Mouse (Mus musculus) ES-Bruce4 (cell line): ENCODE measurements around the gene E2f4. TPM values are rescaled to one million over a fixed set of nuclear protein-coding genes. Genes with fewer than 3 reads are reported as not detected.
A peak's percentile ranks its signal among the peaks of the same experiment; 100 is the strongest.

Source experiments
- H3K27ac ChIP-seq: 2 replicates; pipeline ENCODE4 v1.5.1; 2012; ENCODE audit warnings: low read length, inconsistent platforms; ENCODE audit not compliant: insufficient read depth
- H3K27me3 ChIP-seq: 2 replicates; pipeline ENCODE4 v1.6.1; 2012; ENCODE audit warnings: mild to moderate bottlenecking, low read length, inconsistent platforms; ENCODE audit not compliant: control insufficient read depth, poor library complexity, insufficient read depth, severe bottlenecking
- H3K36me3 ChIP-seq: 2 replicates; pipeline ENCODE4 v1.6.1; 2012; ENCODE audit warnings: inconsistent platforms, mild to moderate bottlenecking, low read length, moderate library complexity; ENCODE audit not compliant: control insufficient read depth, poor library complexity, insufficient read depth, severe bottlenecking
- H3K4me1 ChIP-seq: one replicate; pipeline ENCODE4 v1.8.1; 2011; ENCODE audit warnings: low read length; ENCODE audit not compliant: control insufficient read depth, insufficient read depth
- H3K4me3 ChIP-seq: 2 replicates; pipeline ENCODE4 v1.5.1; 2011; ENCODE audit warnings: low read depth, mild to moderate bottlenecking, low read length
- H3K9ac ChIP-seq: 2 replicates; pipeline ENCODE4 v1.6.1; 2012; ENCODE audit warnings: low read depth, mild to moderate bottlenecking, inconsistent platforms; ENCODE audit not compliant: poor library complexity, severe bottlenecking
- H3K9me3 ChIP-seq: replicated peaks from 2 replicates; pipeline ENCODE4 v1.6.1; 2012; ENCODE audit warnings: mild to moderate bottlenecking, low read length, inconsistent platforms; ENCODE audit not compliant: control insufficient read depth, poor library complexity, insufficient read depth, severe bottlenecking
- CTCF ChIP-seq: IDR thresholded peaks from one replicate; pipeline ENCODE4 v1.8.1; 2011; ENCODE audit warnings: low read depth, low read length
- EP300 ChIP-seq: IDR thresholded peaks from 2 replicates; pipeline ENCODE4 v1.6.1; 2011; ENCODE audit warnings: low read depth, low read length; ENCODE audit not compliant: insufficient read depth
- POLR2A ChIP-seq: IDR thresholded peaks from one replicate; pipeline ENCODE4 v1.8.1; 2011; ENCODE audit warnings: low read length; ENCODE audit not compliant: insufficient read depth
- polyA plus RNA-seq: library from polyadenylated mRNA; stranded (reverse); fragments of >200 nt; gene quantifications from 2 replicates; pipeline ENCODE4 v1.2.4, GENCODE M21; 2011; ENCODE audit warnings: low read depth; ENCODE audit not compliant: missing spikeins, insufficient read depth, insufficient read length

Gene E2f4
- polyA plus RNA-seq, 1 experiment = 104 TPM

DNA sequence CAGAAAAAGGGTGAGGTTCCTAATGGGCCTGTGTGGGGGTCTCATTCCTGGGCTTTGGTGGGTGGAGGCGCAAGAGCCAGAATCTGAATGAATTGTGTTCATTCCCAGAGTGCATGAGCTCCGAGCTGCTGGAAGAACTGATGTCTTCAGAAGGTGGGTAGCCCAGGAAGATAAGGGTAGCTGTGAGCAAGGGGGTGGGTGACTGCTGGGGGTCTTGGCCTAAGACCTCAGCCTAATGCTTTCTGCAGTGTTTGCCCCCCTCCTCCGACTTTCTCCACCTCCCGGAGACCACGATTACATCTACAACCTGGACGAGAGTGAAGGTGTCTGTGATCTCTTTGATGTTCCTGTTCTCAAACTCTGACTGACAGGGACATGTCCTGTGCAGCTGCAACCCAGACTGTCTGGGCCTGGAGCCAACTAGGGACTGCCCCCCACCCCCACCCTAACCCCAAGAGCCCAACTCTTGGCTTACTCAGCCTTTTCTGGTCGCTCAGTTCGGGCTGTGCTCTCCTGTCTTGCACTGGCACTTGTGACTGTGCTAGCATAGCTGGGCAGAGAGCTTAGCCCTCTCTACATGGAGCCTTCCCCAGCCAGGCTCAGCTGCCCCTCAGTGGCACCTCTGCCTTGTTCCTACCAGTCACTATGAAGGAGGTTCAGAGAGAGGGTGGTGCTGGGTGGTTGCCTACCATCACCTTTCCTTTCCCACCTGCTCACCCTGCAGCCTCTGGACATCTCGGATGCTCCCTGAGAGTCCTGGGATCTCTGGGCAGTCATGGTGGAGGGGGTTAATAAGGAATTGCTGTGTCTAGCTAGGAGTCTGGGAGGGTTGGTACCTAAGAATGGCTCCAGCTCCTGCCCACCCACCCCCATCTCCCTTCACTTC, 7.1 kb downstream of the E2f4 start:
- Histone ChIP-seq H3K27ac (peak overlapping the region; percentile 75), H3K36me3 (peaks cover 53% of the 10 kb centered on the region), H3K4me3 (no peak overlapping the region)

DNA sequence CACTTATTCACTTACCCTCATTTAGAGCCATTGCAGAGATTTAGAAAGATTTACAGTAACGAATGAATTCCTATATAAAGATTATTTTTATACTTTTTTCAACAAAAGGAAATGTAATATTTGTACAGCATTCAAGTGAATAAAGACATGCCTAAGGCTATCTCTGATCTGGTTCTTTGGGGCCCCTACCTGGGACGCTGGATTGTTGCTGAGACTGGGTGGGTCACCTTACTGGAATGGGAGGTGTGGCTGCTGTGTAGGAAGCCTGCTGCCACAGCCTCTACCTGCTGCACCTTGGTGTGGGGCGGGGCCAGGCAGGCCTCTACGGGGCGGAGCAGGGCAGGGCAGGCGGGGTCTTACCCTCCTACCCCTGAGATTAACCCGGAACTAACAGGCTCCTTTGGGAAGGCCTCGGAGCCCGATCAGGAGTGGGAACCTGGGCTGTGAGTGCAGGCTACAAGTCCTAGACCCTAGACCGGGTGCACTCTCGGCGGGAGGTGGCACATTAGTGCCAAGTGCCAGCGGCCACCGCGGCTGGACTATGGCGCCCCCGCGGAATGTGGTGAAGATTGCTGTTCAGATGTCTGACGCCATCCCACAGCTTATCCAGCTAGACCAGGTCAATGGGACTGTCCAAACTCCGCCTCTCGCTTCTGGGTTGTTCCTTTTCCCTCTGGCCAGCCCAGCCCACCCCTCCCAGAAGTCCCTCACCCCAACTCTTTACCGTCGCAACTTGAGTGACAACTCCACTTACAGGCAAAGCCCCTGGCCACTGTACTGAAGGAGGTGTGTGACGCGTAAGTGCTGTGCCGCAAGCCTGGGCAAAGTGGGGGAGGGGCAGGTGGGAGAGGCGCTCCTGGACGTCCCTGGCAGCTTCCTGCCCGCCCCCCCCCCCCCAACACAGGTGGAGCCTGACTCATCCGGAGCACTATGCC, 8.0 kb downstream of the E2f4 start, which contains the start of gene Elmo3:
Gene Elmo3, plus strand, starts transcription at position 391 of the 935 bp plus-strand sequence.
- no peaks in the 10 kb centered on the region for H3K27me3 ChIP-seq
- no peaks in the 10 kb centered on the region for H3K9me3 ChIP-seq
- H3K4me1 ChIP-seq = peaks cover 3% of the 10 kb centered on the region
- peak; percentile 71; the same call in 1 of the 2 replicates for TF ChIP-seq EP300
- no peak for TF ChIP-seq POLR2A
- no peak for TF ChIP-seq CTCF
- H3K36me3 ChIP-seq = peaks cover 43% of the 10 kb centered on the region
- H3K27ac ChIP-seq = peak within 1 kb of the TSS; percentile 75
- H3K4me3 ChIP-seq = peak within 1 kb of the TSS; percentile 78
- peak within 1 kb of the TSS; percentile 62 for H3K9ac ChIP-seq

More for the DNA sequence above, 7.1 kb downstream of the E2f4 start:
- H3K27me3 ChIP-seq = no peaks in the 10 kb centered on the region
- H3K4me1 ChIP-seq = peaks cover 3% of the 10 kb centered on the region
- H3K9ac ChIP-seq = no peak overlapping the region; the same call in 1 of the 2 replicates
- TF ChIP-seq CTCF (no peak), POLR2A (no peak), EP300 (no peak)
- no peaks in the 10 kb centered on the region for H3K9me3 ChIP-seq

DNA sequence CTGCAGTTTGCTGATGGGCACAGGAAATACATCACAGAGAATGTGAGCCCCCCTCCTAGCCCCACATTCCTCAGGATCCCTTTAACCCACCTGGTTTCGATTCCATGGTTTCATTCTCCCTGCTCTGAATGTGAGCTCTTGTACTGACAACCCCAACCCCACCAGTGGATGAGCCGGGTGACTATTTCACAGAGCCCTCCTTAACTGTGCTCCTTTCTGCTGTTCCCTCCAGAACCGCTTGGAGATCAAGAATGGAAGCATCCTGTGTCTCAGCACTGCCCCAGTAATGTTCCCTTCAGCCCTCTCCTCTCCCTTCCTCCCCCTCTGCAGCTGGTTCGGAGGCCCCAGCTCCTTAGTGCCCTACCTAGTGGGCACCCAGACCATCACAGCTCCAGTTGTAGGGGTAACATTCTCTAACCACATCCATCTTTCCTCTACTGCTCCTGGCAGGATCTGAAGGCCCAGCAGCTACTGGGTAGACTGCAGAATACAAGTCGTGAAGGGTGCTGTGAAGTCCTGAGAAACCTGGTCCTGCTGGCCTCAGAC, 8.8 kb downstream of the E2f4 start:
- H3K4me1 ChIP-seq = peaks cover 3% of the 10 kb centered on the region
- no peaks in the 10 kb centered on the region for H3K9me3 ChIP-seq
- H3K9ac ChIP-seq = peak overlapping the region; percentile 62
- peak overlapping the region; percentile 78 for H3K4me3 ChIP-seq
- peak overlapping the region; percentile 49 for H3K27ac ChIP-seq
- H3K36me3 ChIP-seq = peaks cover 36% of the 10 kb centered on the region
- no peak for TF ChIP-seq POLR2A
- no peak for TF ChIP-seq EP300
- no peak for TF ChIP-seq CTCF
- no peaks in the 10 kb centered on the region for H3K27me3 ChIP-seq

DNA sequence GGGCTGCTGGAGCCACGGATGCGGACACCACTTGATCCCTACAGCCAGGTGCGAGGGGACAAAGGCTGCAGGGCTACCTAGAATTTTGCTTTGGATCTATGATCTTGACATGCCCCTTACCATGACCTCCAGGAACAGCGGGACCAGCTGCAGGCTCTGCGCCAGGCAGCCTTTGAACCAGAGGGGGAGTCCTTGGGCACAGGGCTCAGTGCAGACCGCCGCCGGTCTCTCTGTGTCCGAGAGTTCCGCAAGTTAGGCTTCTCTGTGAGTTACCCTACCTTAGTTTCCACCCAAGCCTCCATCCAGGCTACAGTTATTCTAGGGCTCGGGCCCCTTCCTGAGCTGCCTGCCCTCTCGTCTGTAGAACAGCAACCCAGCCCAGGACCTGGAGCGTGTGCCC, 10.2 kb downstream of the E2f4 start:
- TF ChIP-seq POLR2A (no peak), EP300 (no peak), CTCF (no peak)
- no peaks in the 10 kb centered on the region for H3K27me3 ChIP-seq
- H3K9ac ChIP-seq = no peak overlapping the region
- no peak overlapping the region for H3K4me3 ChIP-seq
- H3K9me3 ChIP-seq = no peaks in the 10 kb centered on the region
- H3K4me1 ChIP-seq = peaks cover 3% of the 10 kb centered on the region
- peaks cover 24% of the 10 kb centered on the region for H3K36me3 ChIP-seq
- no peak overlapping the region for H3K27ac ChIP-seq

DNA sequence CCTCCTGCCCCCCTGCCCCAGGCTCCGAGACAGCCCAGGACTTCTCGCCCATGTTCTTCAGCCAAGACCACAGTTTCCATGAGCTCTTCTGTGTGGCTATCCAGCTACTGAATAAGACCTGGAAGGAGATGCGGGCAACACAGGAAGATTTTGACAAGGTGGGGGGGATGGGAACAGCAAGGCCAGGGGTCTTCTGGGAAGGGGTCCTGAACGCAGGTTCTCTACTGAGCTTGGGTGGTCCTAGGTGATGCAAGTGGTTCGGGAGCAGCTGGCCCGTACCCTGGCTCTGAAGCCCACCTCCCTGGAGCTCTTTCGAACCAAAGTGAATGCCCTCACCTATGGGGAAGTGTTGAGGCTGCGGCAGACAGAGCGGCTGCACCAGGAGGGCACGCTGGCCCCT, 11.0 kb downstream of the E2f4 start:
- no peak overlapping the region for H3K27ac ChIP-seq
- no peak overlapping the region for H3K9ac ChIP-seq
- H3K36me3 ChIP-seq = peaks cover 18% of the 10 kb centered on the region
- no peaks in the 10 kb centered on the region for H3K27me3 ChIP-seq
- TF ChIP-seq POLR2A = no peak
- no peak for TF ChIP-seq CTCF
- TF ChIP-seq EP300 = no peak
- no peaks in the 10 kb centered on the region for H3K9me3 ChIP-seq
- peaks cover 3% of the 10 kb centered on the region for H3K4me1 ChIP-seq
- H3K4me3 ChIP-seq = no peak overlapping the region
